Mouse (Mus musculus): ENCODE measurements around the gene Paf1.

DNA sequence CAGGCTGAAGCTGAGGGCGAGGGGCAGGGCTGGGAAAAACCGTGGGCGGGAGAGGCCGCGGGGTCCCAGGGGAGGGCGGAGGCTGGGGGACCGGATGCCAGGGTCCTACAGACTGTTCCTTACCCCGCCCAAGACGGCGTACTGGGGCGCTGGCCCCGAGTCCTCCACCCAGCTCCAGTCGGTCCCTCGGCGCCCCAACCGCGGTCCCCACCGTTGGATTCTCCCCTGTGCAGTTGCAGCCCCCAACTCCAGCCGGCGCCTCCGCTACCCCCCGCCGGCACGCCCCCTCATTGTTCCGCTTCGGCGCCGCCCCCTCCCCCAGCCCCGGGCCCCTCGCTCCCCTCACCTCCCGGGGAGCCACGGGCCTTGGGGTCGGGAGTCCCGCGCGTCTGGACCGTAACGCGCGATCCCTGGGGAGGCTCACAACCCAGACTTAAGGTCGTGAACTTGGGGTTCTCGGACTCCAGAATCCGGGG is 21.2 kb upstream of the Paf1 start:
- no peak for TF ChIP-seq CTCF (IDR thresholded peaks at IDR 0.05; ENCODE audit: borderline replicate concordance, insufficient read depth, low read depth, low read length)
- TF ChIP-seq POLR2A (IDR thresholded peaks at IDR 0.05; ENCODE audit: borderline replicate concordance, insufficient read depth, low read length), result no peak

Data from cerebellum, adult 2 months (tissue).